Mouse (Mus musculus): ENCODE measurements around the gene Stx19. TPM values are rescaled to one million over a fixed set of nuclear protein-coding genes. Genes with fewer than 3 reads are reported as not detected.
A peak's percentile ranks its signal among the peaks of the same experiment; 100 is the strongest.

Stx19 gene
- polyA plus RNA-seq, 1 experiment from 2014 or later: 0.18 TPM

- WGBS: 83% methylated on average over 1 of the region's 1 CpGs
- H3K27ac ChIP-seq (ENCODE audit: low read depth, low read length): no peak overlapping the region
- no peaks in the 10 kb centered on the region for H3K9me3 ChIP-seq (ENCODE audit: control insufficient read depth)
- H3K27me3 ChIP-seq (replicated peaks; ENCODE audit: control insufficient read depth, insufficient read depth, low read length): no peaks in the 10 kb centered on the region
- no peak for ATAC-seq
- peaks cover 13% of the 10 kb centered on the region for H3K36me3 ChIP-seq (ENCODE audit: control insufficient read depth, insufficient read depth)
- no peak overlapping the region for H3K4me3 ChIP-seq (ENCODE audit: low read depth, low read length)
- no peak overlapping the region for H3K9ac ChIP-seq (ENCODE audit: low read depth, low read length)
- no peak for TF ChIP-seq CTCF (IDR thresholded peaks at IDR 0.05; ENCODE audit: low read depth)
- H3K4me2 ChIP-seq (replicated peaks; ENCODE audit: low read depth): no peak overlapping the region
- H3K4me1 ChIP-seq (replicated peaks; ENCODE audit: control insufficient read depth, insufficient read depth, low read length): no peaks in the 10 kb centered on the region
Measured at GRCm38 (mm10) chr16:62796608-62797007, 17.9 kb upstream of the Stx19 start.

- H3K4me2 ChIP-seq (replicated peaks; ENCODE audit: low read depth): no peak overlapping the region
- H3K36me3 ChIP-seq (ENCODE audit: control insufficient read depth, insufficient read depth): peaks cover 13% of the 10 kb centered on the region
- no peaks in the 10 kb centered on the region for H3K27me3 ChIP-seq (replicated peaks; ENCODE audit: control insufficient read depth, insufficient read depth, low read length)
- ATAC-seq: no peak
- H3K4me3 ChIP-seq (ENCODE audit: low read depth, low read length): no peak overlapping the region
- no peak overlapping the region for H3K9ac ChIP-seq (ENCODE audit: low read depth, low read length)
- H3K27ac ChIP-seq (ENCODE audit: low read depth, low read length): no peak overlapping the region
- no peak for TF ChIP-seq CTCF (IDR thresholded peaks at IDR 0.05; ENCODE audit: low read depth)
- H3K9me3 ChIP-seq (ENCODE audit: control insufficient read depth): no peaks in the 10 kb centered on the region
- WGBS: 90% methylated on average over 3 of the region's 3 CpGs
- H3K4me1 ChIP-seq (replicated peaks; ENCODE audit: control insufficient read depth, insufficient read depth, low read length): no peaks in the 10 kb centered on the region
Measured at GRCm38 (mm10) chr16:62798808-62799207, 15.7 kb upstream of the Stx19 start.

DNA sequence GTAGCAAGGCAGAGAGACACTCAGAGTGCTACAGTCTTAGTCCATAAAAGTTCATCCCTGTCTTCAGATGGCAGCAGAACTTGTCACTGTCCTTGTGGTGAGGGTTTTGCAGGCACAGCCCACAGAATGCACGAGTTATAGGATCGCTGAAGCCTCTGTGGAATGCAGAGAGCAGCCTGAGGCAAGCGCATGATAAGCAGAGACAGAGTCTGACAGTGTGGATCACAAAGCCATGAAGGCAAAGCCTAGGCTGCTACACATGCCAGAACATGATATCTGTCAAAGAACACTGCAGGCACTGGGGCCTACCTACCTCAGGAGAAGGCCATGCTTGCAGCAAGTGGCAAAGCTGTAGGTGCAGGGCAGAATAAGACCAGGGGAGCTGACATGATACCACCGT lies 15.1 kb upstream of the Stx19 start:
- H3K4me1 ChIP-seq (replicated peaks; ENCODE audit: control insufficient read depth, insufficient read depth, low read length): no peaks in the 10 kb centered on the region
- 75% methylated on average over 4 of the region's 4 CpGs for WGBS
- H3K4me2 ChIP-seq (replicated peaks; ENCODE audit: low read depth): no peak overlapping the region
- no peak overlapping the region for H3K27ac ChIP-seq (ENCODE audit: low read depth, low read length)
- no peak for TF ChIP-seq CTCF (IDR thresholded peaks at IDR 0.05; ENCODE audit: low read depth)
- no peak overlapping the region for H3K9ac ChIP-seq (ENCODE audit: low read depth, low read length)
- no peak for ATAC-seq
- H3K9me3 ChIP-seq (ENCODE audit: control insufficient read depth): no peaks in the 10 kb centered on the region
- peaks cover 14% of the 10 kb centered on the region for H3K36me3 ChIP-seq (ENCODE audit: control insufficient read depth, insufficient read depth)
- H3K4me3 ChIP-seq (ENCODE audit: low read depth, low read length): no peak overlapping the region
- no peaks in the 10 kb centered on the region for H3K27me3 ChIP-seq (replicated peaks; ENCODE audit: control insufficient read depth, insufficient read depth, low read length)

DNA sequence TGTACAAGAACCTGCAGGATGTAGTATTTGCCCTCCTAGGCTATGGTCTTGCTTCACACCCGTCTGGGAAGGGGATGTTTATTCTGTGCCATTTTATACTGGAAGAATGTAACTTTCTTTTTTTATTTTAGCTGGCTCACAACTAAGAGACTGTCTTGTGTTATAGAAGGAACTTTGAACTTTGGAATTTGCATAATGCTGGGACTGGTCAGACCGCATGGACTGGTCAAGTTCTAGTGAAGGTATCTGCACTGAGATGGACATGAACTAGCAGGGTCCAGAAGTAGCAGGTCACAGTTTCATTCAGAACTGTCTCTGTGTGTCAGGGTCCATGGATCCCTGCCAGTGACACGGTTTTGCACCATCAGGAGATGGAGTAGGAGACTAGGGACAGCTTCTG lies 14.6 kb upstream of the Stx19 start:
- H3K9me3 ChIP-seq (ENCODE audit: control insufficient read depth): no peaks in the 10 kb centered on the region
- peaks cover 17% of the 10 kb centered on the region for H3K36me3 ChIP-seq (ENCODE audit: control insufficient read depth, insufficient read depth)
- H3K4me2 ChIP-seq (replicated peaks; ENCODE audit: low read depth): no peak overlapping the region
- 60% methylated on average over 3 of the region's 3 CpGs for WGBS
- H3K27ac ChIP-seq (ENCODE audit: low read depth, low read length): no peak overlapping the region
- no peaks in the 10 kb centered on the region for H3K27me3 ChIP-seq (replicated peaks; ENCODE audit: control insufficient read depth, insufficient read depth, low read length)
- H3K9ac ChIP-seq (ENCODE audit: low read depth, low read length): no peak overlapping the region
- ATAC-seq: peak; percentile 33; the same call in 1 of the 2 replicates
- TF ChIP-seq CTCF (IDR thresholded peaks at IDR 0.05; ENCODE audit: low read depth): no peak
- no peak overlapping the region for H3K4me3 ChIP-seq (ENCODE audit: low read depth, low read length)
- no peaks in the 10 kb centered on the region for H3K4me1 ChIP-seq (replicated peaks; ENCODE audit: control insufficient read depth, insufficient read depth, low read length)

DNA sequence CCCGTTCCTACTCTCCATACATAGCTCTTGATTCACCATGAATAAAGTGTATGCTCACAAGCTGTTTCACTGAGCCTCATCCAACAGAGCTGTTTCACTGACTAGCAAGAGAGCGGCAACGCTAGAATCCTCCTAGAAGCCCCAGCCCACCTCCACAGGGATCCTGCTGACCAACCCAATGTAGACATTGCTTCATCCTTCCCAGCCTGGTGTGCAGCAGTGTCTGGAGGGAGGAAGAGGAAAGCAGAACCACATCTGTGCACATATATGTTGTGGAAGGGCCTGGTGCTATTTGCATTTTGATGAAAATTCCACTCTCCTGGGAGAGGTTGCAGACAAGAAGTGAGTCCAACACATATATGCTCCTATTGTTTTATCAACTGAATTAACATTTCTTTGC lies 9.9 kb upstream of the Stx19 start:
- Histone ChIP-seq H3K9ac (ENCODE audit: low read depth, low read length) (no peak overlapping the region), H3K36me3 (ENCODE audit: control insufficient read depth, insufficient read depth) (peaks cover 10% of the 10 kb centered on the region; the same call in 1 of the 2 replicates), H3K4me3 (ENCODE audit: low read depth, low read length) (no peak overlapping the region), H3K9me3 (ENCODE audit: control insufficient read depth) (no peaks in the 10 kb centered on the region), H3K4me1 (replicated peaks; ENCODE audit: control insufficient read depth, insufficient read depth, low read length) (no peaks in the 10 kb centered on the region), H3K27ac (ENCODE audit: low read depth, low read length) (no peak overlapping the region), H3K4me2 (replicated peaks; ENCODE audit: low read depth) (no peak overlapping the region), H3K27me3 (replicated peaks; ENCODE audit: control insufficient read depth, insufficient read depth, low read length) (no peaks in the 10 kb centered on the region)
- ATAC-seq: no peak
- TF ChIP-seq CTCF (IDR thresholded peaks at IDR 0.05; ENCODE audit: low read depth): no peak
- 96% methylated on average over 3 of the region's 3 CpGs for WGBS

DNA sequence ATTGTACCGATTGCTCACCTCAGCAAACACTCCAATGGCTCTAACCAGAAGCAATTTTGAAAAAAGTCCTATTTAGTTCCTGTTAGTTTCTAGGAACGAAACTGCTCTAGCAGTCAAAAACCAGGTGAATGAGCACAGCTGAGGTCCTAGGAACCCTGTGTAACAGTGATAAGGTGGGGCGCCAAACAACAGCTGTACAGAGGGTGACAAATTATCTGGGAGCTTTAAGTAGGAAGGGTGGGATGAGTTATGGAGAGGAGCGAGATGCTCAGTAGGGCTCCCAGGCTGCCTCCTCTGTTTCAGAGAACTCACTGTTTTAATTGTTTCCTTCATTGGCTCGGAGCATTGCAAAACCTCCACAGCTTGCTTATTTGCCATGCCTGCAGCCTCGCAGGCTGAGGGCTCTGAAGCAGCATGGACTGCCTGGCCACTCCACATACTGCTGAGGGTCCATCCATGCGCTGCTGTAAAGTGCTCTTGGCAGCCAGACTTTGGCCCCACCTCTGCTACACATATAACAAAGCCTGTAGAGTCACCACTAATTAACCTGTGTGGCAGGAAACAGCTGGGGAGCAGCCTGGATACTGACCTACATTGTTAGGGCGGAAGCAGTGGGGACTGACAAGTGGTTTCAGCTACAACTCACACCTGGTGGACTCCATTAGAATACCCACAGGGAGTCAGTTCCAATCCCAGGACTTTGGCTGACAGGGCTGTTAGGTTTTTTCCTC lies 7.1 kb upstream of the Stx19 start:
- no peak overlapping the region for H3K9ac ChIP-seq (ENCODE audit: low read depth, low read length)
- H3K27ac ChIP-seq (ENCODE audit: low read depth, low read length): no peak overlapping the region

More for the DNA sequence above, 7.1 kb upstream of the Stx19 start:
- Histone ChIP-seq H3K4me1 (replicated peaks; ENCODE audit: control insufficient read depth, insufficient read depth, low read length) (no peaks in the 10 kb centered on the region), H3K36me3 (ENCODE audit: control insufficient read depth, insufficient read depth) (0 out of 2 replicates have a peak, but pooled peaks cover 4% of the 10 kb centered on the region), H3K27me3 (replicated peaks; ENCODE audit: control insufficient read depth, insufficient read depth, low read length) (no peaks in the 10 kb centered on the region), H3K9me3 (ENCODE audit: control insufficient read depth) (no peaks in the 10 kb centered on the region), H3K4me3 (ENCODE audit: low read depth, low read length) (no peak overlapping the region), H3K4me2 (replicated peaks; ENCODE audit: low read depth) (peak overlapping the region; percentile 17)
- 54% methylated on average over 8 of the region's 8 CpGs for WGBS
- TF ChIP-seq CTCF (IDR thresholded peaks at IDR 0.05; ENCODE audit: low read depth): no peak
- ATAC-seq: peak; percentile 89
